Mouse (Mus musculus) MN1 (cell line): ENCODE results near the gene Litaf.
"Not testable (repeated sequence)": the region's sequence is repeated elsewhere in the genome, so short reads cannot be mapped to it uniquely, and the experiment has no call there.

Experiments used
- DNase-seq: peaks from one replicate; pipeline ENCODE4 v3.0.0-alpha.2; 2016; ENCODE audit warnings: low spot score

The Litaf gene

GRCm38 (mm10) chr16:11022113-11022489 lies 43.9 kb downstream of the Litaf start:
- DNase-seq: no peak

- peak; percentile 82 for DNase-seq
Observed at GRCm38 (mm10) chr16:11021403-11022112, 44.4 kb downstream of the Litaf start.

- no peak for DNase-seq
Observed at GRCm38 (mm10) chr16:11017807-11018595, 48.0 kb downstream of the Litaf start.

GRCm38 (mm10) chr16:11016353-11016752 lies 49.6 kb downstream of the Litaf start:
- no peak for DNase-seq

GRCm38 (mm10) chr16:11014407-11014806 lies 51.5 kb downstream of the Litaf start:
- DNase-seq: peak; percentile 74

GRCm38 (mm10) chr16:11013464-11014147 lies 52.4 kb downstream of the Litaf start:
- DNase-seq: not testable (repeated sequence)

- peak; percentile 57 for DNase-seq
Observed at GRCm38 (mm10) chr16:11012571-11013463, 53.1 kb downstream of the Litaf start.

GRCm38 (mm10) chr16:11011939-11012338 lies 54.0 kb downstream of the Litaf start:
- DNase-seq: no peak

- no peak for DNase-seq
Observed at GRCm38 (mm10) chr16:11011206-11011605, 54.8 kb downstream of the Litaf start.

GRCm38 (mm10) chr16:11010270-11010669 lies 55.7 kb downstream of the Litaf start:
- no peak for DNase-seq

- peak; percentile 93 for DNase-seq
Observed at GRCm38 (mm10) chr16:11008162-11008991, 57.6 kb downstream of the Litaf start.

- no peak for DNase-seq
Observed at GRCm38 (mm10) chr16:11006100-11006499, 59.9 kb downstream of the Litaf start.

GRCm38 (mm10) chr16:11001703-11002659 lies 64.0 kb downstream of the Litaf start:
- no peak for DNase-seq

- no peak for DNase-seq
Observed at GRCm38 (mm10) chr16:10999809-11000208, 66.1 kb downstream of the Litaf start.

GRCm38 (mm10) chr16:10998224-10998623 lies 67.7 kb downstream of the Litaf start:
- no peak for DNase-seq

GRCm38 (mm10) chr16:10996576-10996975 lies 69.4 kb downstream of the Litaf start:
- no peak for DNase-seq

- DNase-seq: peak; percentile 94
Observed at GRCm38 (mm10) chr16:10993032-10993744, 72.8 kb downstream of the Litaf start.

GRCm38 (mm10) chr16:10992090-10993031 lies 73.6 kb downstream of the Litaf start:
- DNase-seq: peak; percentile 63
